Mouse (Mus musculus) layer of hippocampus, postnatal 10 days (tissue): ENCODE results near the gene Gpc5. TPM values are rescaled to one million over a fixed set of nuclear protein-coding genes. Genes with fewer than 3 reads are reported as not detected.
A peak's percentile ranks its signal among the peaks of the same experiment; 100 is the strongest.

Source experiments
- DNase-seq, 2 experiments: peaks; one replicate each; pipeline ENCODE4 v3.0.0; 2021; ENCODE audit warnings: low spot score in 2 of 2
- total RNA-seq, 2 experiments: library from RNA; stranded (reverse); gene quantifications; 2 replicates each; pipeline ENCODE4 v1.2.3; 2021

Gpc5 gene
- total RNA-seq, 2 experiments from 2014 or later, result 35.6 to 40.9 TPM

GRCm38 (mm10) chr14:115106326-115106725, 14.3 kb downstream of the Gpc5 start:
- no peak for DNase-seq

GRCm38 (mm10) chr14:115107467-115107866, 15.5 kb downstream of the Gpc5 start:
- DNase-seq, result no peak

- DNase-seq, result no peak
Observed at GRCm38 (mm10) chr14:115118626-115119025, 26.6 kb downstream of the Gpc5 start.

- DNase-seq, result no peak
Observed at GRCm38 (mm10) chr14:115148821-115149220, 56.8 kb downstream of the Gpc5 start.

- DNase-seq, result no peak
Observed at GRCm38 (mm10) chr14:115156597-115156996, 64.6 kb downstream of the Gpc5 start.

- DNase-seq, result no peak
Observed at GRCm38 (mm10) chr14:115177322-115177836, 85.4 kb downstream of the Gpc5 start.

- DNase-seq, result no peak
Observed at GRCm38 (mm10) chr14:115179925-115180324, 87.9 kb downstream of the Gpc5 start.

- no peak for DNase-seq
Observed at GRCm38 (mm10) chr14:115188256-115188655, 96.2 kb downstream of the Gpc5 start.

GRCm38 (mm10) chr14:115228075-115228474, 136.1 kb downstream of the Gpc5 start:
- no peak for DNase-seq

- DNase-seq, result no peak
Observed at GRCm38 (mm10) chr14:115236387-115236786, 144.4 kb downstream of the Gpc5 start.

GRCm38 (mm10) chr14:115240621-115241373, 148.8 kb downstream of the Gpc5 start:
- DNase-seq, result no peak

- no peak for DNase-seq
Observed at GRCm38 (mm10) chr14:115250537-115250936, 158.5 kb downstream of the Gpc5 start.

- DNase-seq, result no peak
Observed at GRCm38 (mm10) chr14:115251791-115252190, 159.8 kb downstream of the Gpc5 start.

GRCm38 (mm10) chr14:115253155-115253554, 161.1 kb downstream of the Gpc5 start:
- DNase-seq, result no peak

- DNase-seq, result no peak
Observed at GRCm38 (mm10) chr14:115253685-115254084, 161.7 kb downstream of the Gpc5 start.

GRCm38 (mm10) chr14:115269703-115270402, 177.8 kb downstream of the Gpc5 start:
- DNase-seq, result no peak

GRCm38 (mm10) chr14:115270445-115270844, 178.4 kb downstream of the Gpc5 start:
- DNase-seq, result peak; percentile 26 to 29

GRCm38 (mm10) chr14:115282782-115283181, 190.8 kb downstream of the Gpc5 start:
- DNase-seq, result no peak

- no peak for DNase-seq
Observed at GRCm38 (mm10) chr14:115324247-115324646, 232.2 kb downstream of the Gpc5 start.

- DNase-seq, result no peak
Observed at GRCm38 (mm10) chr14:115326426-115326825, 234.4 kb downstream of the Gpc5 start.

GRCm38 (mm10) chr14:115339084-115339483, 247.1 kb downstream of the Gpc5 start:
- DNase-seq, result no peak

- DNase-seq, result no peak
Observed at GRCm38 (mm10) chr14:115342597-115342996, 250.6 kb downstream of the Gpc5 start.
